Mouse (Mus musculus) lung, postnatal 0 days (tissue): ENCODE measurements at regions not wholly inside any gene's neighbourhood (a gene's known extent, or its start where the extent isn't known, plus 50 kb on each side); places are given as distances from the start of the nearest gene placed in this dataset.

ENCODE experiments used
- ATAC-seq: fragments of 200-750 bp; cut with Nextera tagmentation; 2 replicates; pipeline ENCODE4 v1.8.0; 2017; ENCODE audit warnings: moderate library complexity
- DNase-seq: peaks from one replicate; pipeline ENCODE4 v3.0.0-alpha.2; 2016; ENCODE audit warnings: low spot score
- H3K27ac ChIP-seq: fragments of 300-500 bp; sonication (generic); 2 replicates; pipeline ENCODE4 v1.5.1; 2014; ENCODE audit warnings: antibody characterized with exemption, mild to moderate bottlenecking, low read length, mixed read lengths
- H3K27me3 ChIP-seq: fragments of 300-500 bp; sonication (generic); replicated peaks from 2 replicates; pipeline ENCODE4 v1.6.1; 2014; ENCODE audit warnings: low read length, mixed read lengths; ENCODE audit not compliant: insufficient read depth
- H3K36me3 ChIP-seq: fragments of 300-500 bp; sonication (generic); 2 replicates; pipeline ENCODE4 v1.6.1; 2014; ENCODE audit warnings: low read length, mixed read lengths; ENCODE audit not compliant: insufficient read depth
- H3K4me1 ChIP-seq: fragments of 300-500 bp; sonication (generic); 2 replicates; pipeline ENCODE4 v1.6.1; 2014; ENCODE audit warnings: antibody characterized with exemption, low read depth, low read length, mixed read lengths; ENCODE audit not compliant: insufficient read depth
- H3K4me2 ChIP-seq: fragments of 300-500 bp; sonication (generic); replicated peaks from 2 replicates; pipeline ENCODE4 v1.6.1; 2014; ENCODE audit warnings: low read depth, mild to moderate bottlenecking, low read length, moderate library complexity, mixed read lengths
- H3K4me3 ChIP-seq: fragments of 300-500 bp; sonication (generic); 2 replicates; pipeline ENCODE4 v1.5.1; 2014; ENCODE audit warnings: low read depth, low read length
- H3K9ac ChIP-seq: fragments of 300-500 bp; sonication (generic); replicated peaks from 2 replicates; pipeline ENCODE4 v1.6.1; 2014; ENCODE audit warnings: low read depth, mild to moderate bottlenecking
- H3K9me3 ChIP-seq: fragments of 300-500 bp; sonication (generic); 2 replicates; pipeline ENCODE4 v1.6.1; 2016; ENCODE audit warnings: low read length, mixed read lengths
- CTCF ChIP-seq: IDR thresholded peaks from 2 replicates; pipeline ENCODE4 v1.5.1; 2016; ENCODE audit warnings: antibody characterized with exemption, mild to moderate bottlenecking
- EP300 ChIP-seq: IDR thresholded peaks from 2 replicates; pipeline ENCODE4 v1.6.1; 2016; ENCODE audit warnings: antibody characterized with exemption, mild to moderate bottlenecking, control low read depth
- WGBS: fragments of 180-500 bp; shearing (Covaris S2); extraction: QIAGEN DNeasy Blood & Tissue Kit; methylation state at CpG from one replicate; pipeline ENCODE4 v1.1.7; 2014; 5-methylcytosine and 5-hydroxymethylcytosine counted together

DNA sequence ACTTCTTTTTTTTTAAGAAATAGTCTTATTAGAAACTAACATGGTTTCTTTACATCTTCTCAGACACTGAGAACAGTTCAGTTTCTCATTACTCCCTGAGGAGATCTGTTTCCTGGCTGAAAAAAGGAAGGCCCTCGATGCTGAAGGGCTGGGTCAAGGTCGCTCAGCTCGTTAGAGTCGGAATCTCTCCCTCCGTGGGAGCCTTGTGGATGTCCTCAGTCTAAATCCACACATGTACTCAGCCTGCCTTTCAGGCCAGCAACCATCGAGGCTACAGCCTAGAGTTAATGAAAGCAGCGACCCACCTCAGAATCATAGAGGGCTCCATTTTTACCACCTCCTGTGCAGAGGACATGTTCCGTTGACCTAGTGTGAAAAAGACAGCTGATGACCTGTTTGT lies 190.2 kb upstream of the Hnrnpa3 start:
- DNase-seq (no peak), ATAC-seq (no peak)
- TF ChIP-seq EP300, result no peak
- no peak for TF ChIP-seq CTCF
- Histone ChIP-seq H3K27me3 (no peaks in the 10 kb centered on the region), H3K27ac (no peak overlapping the region), H3K36me3 (no peaks in the 10 kb centered on the region), H3K9me3 (no peaks in the 10 kb centered on the region), H3K4me2 (no peak overlapping the region), H3K4me1 (no peaks in the 10 kb centered on the region), H3K9ac (no peak overlapping the region), H3K4me3 (no peak overlapping the region)
- WGBS, result 73% methylated on average over 8 of the region's 8 CpGs

DNA sequence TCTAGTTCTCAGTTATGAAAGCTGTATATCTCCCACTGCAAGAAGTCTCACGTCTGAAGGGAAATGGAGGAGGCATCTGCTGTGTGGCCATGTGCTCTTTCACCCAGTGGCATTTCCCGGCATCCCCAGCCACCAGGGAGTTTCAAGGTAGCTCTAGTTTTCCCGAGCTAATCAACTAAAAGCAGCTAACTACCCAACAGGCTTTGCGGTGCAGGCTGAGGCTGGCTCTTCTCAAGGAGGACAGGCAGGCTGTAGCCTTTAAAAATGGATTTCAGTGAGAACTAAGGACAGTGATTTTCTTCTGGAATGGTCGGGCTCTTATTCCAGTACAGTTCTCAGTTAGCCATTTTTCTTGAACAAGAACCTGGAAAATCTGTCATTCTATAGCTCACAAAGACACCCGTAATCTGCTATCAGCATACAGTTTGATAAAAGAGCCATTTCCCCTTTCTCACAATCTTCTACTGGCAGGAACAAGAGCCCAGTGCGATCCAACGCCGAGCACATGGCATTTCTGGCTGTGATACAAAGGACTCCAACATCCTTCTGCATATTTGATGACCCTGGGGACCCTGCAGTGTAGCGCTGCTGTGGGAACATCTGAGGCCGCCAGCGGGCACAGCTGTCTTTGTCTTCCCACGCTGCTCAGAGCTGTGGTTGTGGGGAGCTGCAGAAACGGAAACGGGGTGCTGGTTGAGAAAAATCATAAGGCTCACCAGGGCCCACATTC lies 188.9 kb upstream of the Hnrnpa3 start:
- no peak overlapping the region for H3K9ac ChIP-seq
- H3K27me3 ChIP-seq, result no peaks in the 10 kb centered on the region
- peak; percentile 40 for DNase-seq
- 0 out of 2 replicates have a peak overlapping the region, but pooled peaks have one; percentile 0 for H3K27ac ChIP-seq
- 26% methylated on average over 15 of the region's 15 CpGs for WGBS
- H3K4me3 ChIP-seq, result no peak overlapping the region
- no peak for TF ChIP-seq CTCF
- 0 out of 2 replicates have a peak, but pooled peaks have one; percentile 24 for TF ChIP-seq EP300
- ATAC-seq, result peak; percentile 62
- H3K36me3 ChIP-seq, result no peaks in the 10 kb centered on the region
- no peaks in the 10 kb centered on the region for H3K4me1 ChIP-seq
- no peaks in the 10 kb centered on the region for H3K9me3 ChIP-seq
- peak overlapping the region; percentile 22 for H3K4me2 ChIP-seq

GRCm38 (mm10) chr2:75470688-75471054 lies 188.4 kb upstream of the Hnrnpa3 start:
- TF ChIP-seq CTCF (no peak), EP300 (no peak)
- no peaks in the 10 kb centered on the region for H3K9me3 ChIP-seq
- DNase-seq (no peak), ATAC-seq (0 out of 2 replicates have a peak, but pooled peaks have one; percentile 16)
- H3K27me3 ChIP-seq, result no peaks in the 10 kb centered on the region
- 39% methylated on average over 9 of the region's 9 CpGs for WGBS
- H3K4me2 ChIP-seq, result peak overlapping the region; percentile 22
- H3K27ac ChIP-seq, result 0 out of 2 replicates have a peak overlapping the region, but pooled peaks have one; percentile 0
- no peak overlapping the region for H3K4me3 ChIP-seq
- no peaks in the 10 kb centered on the region for H3K36me3 ChIP-seq
- H3K9ac ChIP-seq, result no peak overlapping the region
- no peaks in the 10 kb centered on the region for H3K4me1 ChIP-seq

DNA sequence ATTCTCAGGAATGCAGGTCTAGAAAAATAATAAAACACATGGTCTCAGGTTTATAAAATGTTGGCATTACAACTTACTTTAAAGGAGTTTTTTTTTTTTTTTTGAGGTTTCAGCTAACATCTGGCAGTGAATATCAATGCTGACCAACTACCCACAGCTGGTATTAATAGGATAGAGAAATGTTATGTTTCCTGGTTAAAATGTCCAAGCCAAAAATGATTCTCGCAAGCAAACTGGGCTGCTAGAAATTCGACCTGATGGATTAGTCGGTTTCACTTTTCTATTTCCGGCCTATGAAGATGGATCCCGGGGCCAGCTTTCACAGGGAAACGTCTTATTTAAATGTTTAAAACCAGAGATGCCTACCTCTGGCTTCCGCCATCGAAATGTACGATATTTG lies 186.6 kb upstream of the Hnrnpa3 start:
- DNase-seq (no peak), ATAC-seq (no peak)
- WGBS, result 88% methylated on average over 9 of the region's 9 CpGs
- Histone ChIP-seq H3K4me2 (no peak overlapping the region), H3K27ac (no peak overlapping the region), H3K27me3 (no peaks in the 10 kb centered on the region), H3K9me3 (no peaks in the 10 kb centered on the region), H3K4me1 (no peaks in the 10 kb centered on the region), H3K36me3 (no peaks in the 10 kb centered on the region), H3K9ac (no peak overlapping the region), H3K4me3 (no peak overlapping the region)
- TF ChIP-seq EP300, result no peak
- no peak for TF ChIP-seq CTCF

GRCm38 (mm10) chr2:75474509-75474908 lies 184.6 kb upstream of the Hnrnpa3 start:
- Histone ChIP-seq H3K9ac (no peak overlapping the region), H3K27ac (no peak overlapping the region), H3K4me1 (no peaks in the 10 kb centered on the region), H3K4me2 (no peak overlapping the region), H3K9me3 (no peaks in the 10 kb centered on the region), H3K4me3 (no peak overlapping the region), H3K27me3 (no peaks in the 10 kb centered on the region), H3K36me3 (no peaks in the 10 kb centered on the region)
- ATAC-seq, result no peak
- no peak for DNase-seq
- 55% methylated on average over 6 of the region's 6 CpGs for WGBS
- TF ChIP-seq CTCF, result no peak
- no peak for TF ChIP-seq EP300

DNA sequence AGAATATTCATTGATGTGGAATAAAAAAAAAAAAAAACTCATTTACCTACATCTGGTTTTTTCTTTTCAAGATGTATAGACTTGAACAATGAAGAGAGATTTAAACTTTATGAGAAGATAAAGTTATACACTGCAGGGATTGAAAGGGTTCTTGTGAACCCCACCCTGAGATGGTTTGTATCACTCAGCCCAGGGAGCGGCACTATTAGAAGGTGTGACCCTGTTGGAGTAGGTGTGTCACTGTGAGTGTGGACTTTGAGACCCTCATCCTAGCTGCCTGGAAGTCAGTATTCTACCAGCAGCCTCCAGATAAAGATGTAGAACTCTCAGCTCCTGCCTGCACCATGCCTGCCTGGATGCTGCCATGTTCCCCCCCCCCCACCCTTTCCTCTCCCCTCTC lies 182.7 kb upstream of the Hnrnpa3 start:
- 100% methylated on average over 1 of the region's 1 CpGs for WGBS
- H3K4me3 ChIP-seq, result no peak overlapping the region
- H3K9me3 ChIP-seq, result no peaks in the 10 kb centered on the region
- no peaks in the 10 kb centered on the region for H3K4me1 ChIP-seq
- no peaks in the 10 kb centered on the region for H3K27me3 ChIP-seq
- ATAC-seq (no peak), DNase-seq (no peak)
- H3K36me3 ChIP-seq, result no peaks in the 10 kb centered on the region
- H3K9ac ChIP-seq, result no peak overlapping the region
- no peak overlapping the region for H3K27ac ChIP-seq
- H3K4me2 ChIP-seq, result no peak overlapping the region
- TF ChIP-seq CTCF, result no peak
- no peak for TF ChIP-seq EP300

GRCm38 (mm10) chr2:75477076-75477475 lies 182.0 kb upstream of the Hnrnpa3 start:
- DNase-seq, result no peak
- H3K27me3 ChIP-seq, result no peaks in the 10 kb centered on the region
- H3K9me3 ChIP-seq, result no peaks in the 10 kb centered on the region
- 84% methylated on average over 8 of the region's 8 CpGs for WGBS
- H3K9ac ChIP-seq, result no peak overlapping the region
- no peaks in the 10 kb centered on the region for H3K36me3 ChIP-seq
- TF ChIP-seq EP300 (no peak), CTCF (no peak)
- H3K4me1 ChIP-seq, result no peaks in the 10 kb centered on the region
- no peak overlapping the region for H3K4me3 ChIP-seq
- no peak overlapping the region for H3K4me2 ChIP-seq
- H3K27ac ChIP-seq, result no peak overlapping the region
- no peak for ATAC-seq
